Mouse (Mus musculus): ENCODE measurements around the gene Mical1.

DNA sequence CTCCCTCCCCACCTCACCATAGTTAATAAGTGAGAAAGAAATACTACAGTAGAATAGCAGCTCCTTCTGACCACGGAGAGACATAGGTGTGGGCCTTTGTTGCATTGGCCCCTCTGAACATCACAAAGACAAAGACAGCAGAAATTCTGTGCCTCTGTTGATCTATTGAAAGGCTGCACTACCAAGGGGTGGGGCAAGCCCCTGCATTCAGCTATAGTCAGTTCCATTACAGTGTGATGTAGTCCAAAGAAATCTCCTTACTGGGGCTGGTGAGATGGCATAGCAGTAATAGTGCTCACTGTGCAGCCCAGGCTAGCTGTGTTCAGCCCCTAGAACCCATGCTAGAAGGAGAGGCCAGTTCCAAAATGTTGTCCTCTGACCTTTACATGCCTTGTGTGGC lies 28.9 kb downstream of the Mical1 start:
- TF ChIP-seq CTCF (IDR thresholded peaks at IDR 0.05) (no peak), POLR2A (IDR thresholded peaks at IDR 0.05; ENCODE audit: insufficient read depth, low read depth, low read length) (no peak), EP300 (IDR thresholded peaks at IDR 0.05; ENCODE audit: insufficient read depth, low read depth, low read length) (no peak)
